Mouse (Mus musculus): Measurements from ENCODE around the gene Wdr66. TPM values are rescaled to one million over a fixed set of nuclear protein-coding genes. Genes with fewer than 3 reads are reported as not detected.

Wdr66 gene
- polyA plus RNA-seq, 1 experiment from 2014 or later = 14.8 TPM

GRCm38 (mm10) chr5:123376569-123376968 is 124.7 kb downstream of the Wdr66 start:
- Histone ChIP-seq H3K27me3 (replicated peaks) (no peaks in the 10 kb centered on the region), H3K4me3 (no peak overlapping the region), H3K9me3 (no peaks in the 10 kb centered on the region), H3K36me3 (peaks cover 35% of the 10 kb centered on the region), H3K9ac (no peak overlapping the region), H3K4me2 (replicated peaks) (no peak overlapping the region), H3K27ac (no peak overlapping the region), H3K4me1 (no peaks in the 10 kb centered on the region)
- ATAC-seq (ENCODE audit: low FRiP score, low read depth) = no peak
- 45% methylated on average over 10 of the region's 10 CpGs for WGBS

Other genes with a start within 250 kb of the Wdr66 start
- 13.9 and 14.2 TPM in 2 replicates for gene Orai1, start 237.0 kb upstream of the Wdr66 start, polyA plus RNA-seq (2016; fragmentation: Nextera tagmentation; extraction: Ambion mirVana)
- gene Morn3, start 205.1 kb upstream of the Wdr66 start, polyA plus RNA-seq (2016; fragmentation: Nextera tagmentation; extraction: Ambion mirVana) = not detected in 2 replicates
- gene Tmem120b, start 183.7 kb upstream of the Wdr66 start, polyA plus RNA-seq (2016; fragmentation: Nextera tagmentation; extraction: Ambion mirVana) = 17.4 and 19.4 TPM in 2 replicates
- 2.4 and 2.9 TPM in 2 replicates for gene Rhof, start 119.4 kb upstream of the Wdr66 start, polyA plus RNA-seq (2016; fragmentation: Nextera tagmentation; extraction: Ambion mirVana)
- gene Setd1b, start 109.9 kb upstream of the Wdr66 start, polyA plus RNA-seq (2016; fragmentation: Nextera tagmentation; extraction: Ambion mirVana) = 12.9 and 13.0 TPM in 2 replicates
- gene Psmd9, start 82.7 kb upstream of the Wdr66 start, polyA plus RNA-seq (2016; fragmentation: Nextera tagmentation; extraction: Ambion mirVana) = 74.1 and 77.7 TPM in 2 replicates
- gene Hpd, start 69.4 kb upstream of the Wdr66 start, polyA plus RNA-seq (2016; fragmentation: Nextera tagmentation; extraction: Ambion mirVana) = not detected in 2 replicates
- 66.7 and 70.9 TPM in 2 replicates for gene Bcl7a, start 91.7 kb downstream of the Wdr66 start, polyA plus RNA-seq (2016; fragmentation: Nextera tagmentation; extraction: Ambion mirVana)
- gene Mlxip, start 142.7 kb downstream of the Wdr66 start, polyA plus RNA-seq (2016; fragmentation: Nextera tagmentation; extraction: Ambion mirVana) = 21.7 and 23.3 TPM in 2 replicates
- gene Lrrc43, start 237.2 kb downstream of the Wdr66 start, polyA plus RNA-seq (2016; fragmentation: Nextera tagmentation; extraction: Ambion mirVana) = 0.09 TPM in 1 of 2 replicates, not detected in the other
- not detected in 2 replicates for gene Il31, start 237.4 kb downstream of the Wdr66 start, polyA plus RNA-seq (2016; fragmentation: Nextera tagmentation; extraction: Ambion mirVana)